Mouse (Mus musculus) myocyte (in vitro differentiated cells): ENCODE measurements around the gene Nr1i3. TPM values are rescaled to one million over a fixed set of nuclear protein-coding genes. Genes with fewer than 3 reads are reported as not detected.

Source experiments
- H3K27me3 ChIP-seq: one replicate; pipeline ENCODE4 v1.6.1; 2011; ENCODE audit not compliant: control insufficient read depth, insufficient read depth, insufficient read length
- H3K36me3 ChIP-seq: one replicate; pipeline ENCODE4 v1.6.1; 2011; ENCODE audit not compliant: control insufficient read depth, insufficient read depth
- H3K4me2 ChIP-seq: one replicate; pipeline ENCODE4 v1.6.1; 2011; ENCODE audit warnings: low read depth, control low read depth
- H3K4me3 ChIP-seq: one replicate; pipeline ENCODE4 v1.5.1; 2011; ENCODE audit warnings: mild to moderate bottlenecking, control low read depth, moderate library complexity
- H3K79me2 ChIP-seq: one replicate; pipeline ENCODE4 v1.6.1; 2011; ENCODE audit not compliant: control insufficient read depth, insufficient read depth
- H3ac ChIP-seq: one replicate; pipeline ENCODE4 v1.6.1; 2011; ENCODE audit not compliant: control insufficient read depth, insufficient read length
- CEBPB ChIP-seq: IDR thresholded peaks from 2 replicates; pipeline ENCODE4 v1.6.1; 2011; ENCODE audit warnings: mild to moderate bottlenecking, moderate library complexity; ENCODE audit not compliant: poor library complexity, insufficient read depth, severe bottlenecking
- E2F4 ChIP-seq: IDR thresholded peaks from one replicate; pipeline ENCODE4 v1.6.1; 2011; ENCODE audit warnings: mild to moderate bottlenecking, control low read depth, moderate library complexity; ENCODE audit not compliant: insufficient read depth
- MAX ChIP-seq: IDR thresholded peaks from one replicate; pipeline ENCODE4 v1.6.1; 2011; ENCODE audit warnings: low read depth, mild to moderate bottlenecking, control low read depth
- MYOD1 ChIP-seq, 3 experiments: IDR thresholded peaks; one replicate each; pipeline ENCODE4 v1.6.1; 2011; ENCODE audit warnings: control low read depth in 2 of 3, low read depth in 2 of 3, mild to moderate bottlenecking in 2 of 3, moderate library complexity in 1 of 3; ENCODE audit not compliant: insufficient read length in 2 of 3, control insufficient read depth in 1 of 3
- MYOG ChIP-seq, 3 experiments: IDR thresholded peaks; one replicate each; pipeline ENCODE4 v1.6.1; 2011; ENCODE audit warnings: control low read depth in 2 of 3, low read depth in 2 of 3, mild to moderate bottlenecking in 2 of 3; ENCODE audit not compliant: insufficient read length in 2 of 3, control insufficient read depth in 1 of 3, insufficient read depth in 1 of 3
- POLR2A ChIP-seq: IDR thresholded peaks from one replicate; pipeline ENCODE4 v1.6.1; 2011; ENCODE audit warnings: low read depth, mild to moderate bottlenecking, control low read depth, moderate library complexity; ENCODE audit not compliant: insufficient read length
- POLR2AphosphoS2 ChIP-seq: IDR thresholded peaks from one replicate; pipeline ENCODE4 v1.6.1; 2011; ENCODE audit warnings: low read depth, control low read depth; ENCODE audit not compliant: insufficient read length
- REST ChIP-seq: IDR thresholded peaks from one replicate; pipeline ENCODE4 v1.6.1; 2011; ENCODE audit warnings: mild to moderate bottlenecking, control low read depth, moderate library complexity; ENCODE audit not compliant: insufficient read depth, insufficient read length
- SRF ChIP-seq: IDR thresholded peaks from one replicate; pipeline ENCODE4 v1.6.1; 2011; ENCODE audit warnings: low read depth; ENCODE audit not compliant: control insufficient read depth, insufficient read length
- TCF12 ChIP-seq: IDR thresholded peaks from one replicate; pipeline ENCODE4 v1.6.1; 2011; ENCODE audit warnings: mild to moderate bottlenecking, control low read depth; ENCODE audit not compliant: poor library complexity, insufficient read depth, severe bottlenecking
- TCF3 ChIP-seq: IDR thresholded peaks from one replicate; pipeline ENCODE4 v1.6.1; 2011; ENCODE audit warnings: low read depth, control low read depth; ENCODE audit not compliant: insufficient read length
- USF1 ChIP-seq: IDR thresholded peaks from one replicate; pipeline ENCODE4 v1.6.1; 2011; ENCODE audit warnings: low read depth, mild to moderate bottlenecking, control low read depth, moderate library complexity
- polyA plus RNA-seq: library from polyadenylated mRNA; unstranded; fragments of >200 nt; fragmentation: generic; extraction: Trizol; gene quantifications from one replicate; pipeline ENCODE4 v1.2.1, GENCODE M21; 2012; ENCODE audit warnings: missing spikeins

The Nr1i3 gene
- polyA plus RNA-seq, 1 experiment, result 0.06 TPM

DNA sequence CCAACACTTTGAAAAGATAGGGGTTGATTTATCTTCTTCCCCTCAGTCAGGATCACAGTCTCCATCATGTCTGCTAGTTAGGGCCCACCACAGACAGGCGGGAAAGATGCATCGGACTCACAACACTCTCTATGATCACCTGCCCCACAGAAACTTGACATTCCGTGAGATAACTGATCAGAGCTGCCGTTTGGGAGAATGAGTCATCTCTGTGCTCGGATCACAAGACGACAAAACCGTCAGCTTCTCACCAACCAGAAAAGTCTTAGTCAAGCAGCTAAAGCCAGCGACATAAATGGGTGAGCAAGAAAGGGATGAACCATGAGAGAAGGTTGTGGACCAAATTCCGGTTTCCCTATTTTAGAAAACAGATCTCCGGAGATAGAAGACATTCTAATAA is 21.5 kb upstream of the Nr1i3 start:
- H3K4me2 ChIP-seq, result peak overlapping the region; percentile 76
- H3K4me3 ChIP-seq, result no peak overlapping the region
- no peaks in the 10 kb centered on the region for H3K79me2 ChIP-seq
- H3ac ChIP-seq, result no peak overlapping the region
- TF ChIP-seq USF1 (no peak), TCF3 (no peak)
- H3K36me3 ChIP-seq, result no peaks in the 10 kb centered on the region
- H3K27me3 ChIP-seq, result no peaks in the 10 kb centered on the region

DNA sequence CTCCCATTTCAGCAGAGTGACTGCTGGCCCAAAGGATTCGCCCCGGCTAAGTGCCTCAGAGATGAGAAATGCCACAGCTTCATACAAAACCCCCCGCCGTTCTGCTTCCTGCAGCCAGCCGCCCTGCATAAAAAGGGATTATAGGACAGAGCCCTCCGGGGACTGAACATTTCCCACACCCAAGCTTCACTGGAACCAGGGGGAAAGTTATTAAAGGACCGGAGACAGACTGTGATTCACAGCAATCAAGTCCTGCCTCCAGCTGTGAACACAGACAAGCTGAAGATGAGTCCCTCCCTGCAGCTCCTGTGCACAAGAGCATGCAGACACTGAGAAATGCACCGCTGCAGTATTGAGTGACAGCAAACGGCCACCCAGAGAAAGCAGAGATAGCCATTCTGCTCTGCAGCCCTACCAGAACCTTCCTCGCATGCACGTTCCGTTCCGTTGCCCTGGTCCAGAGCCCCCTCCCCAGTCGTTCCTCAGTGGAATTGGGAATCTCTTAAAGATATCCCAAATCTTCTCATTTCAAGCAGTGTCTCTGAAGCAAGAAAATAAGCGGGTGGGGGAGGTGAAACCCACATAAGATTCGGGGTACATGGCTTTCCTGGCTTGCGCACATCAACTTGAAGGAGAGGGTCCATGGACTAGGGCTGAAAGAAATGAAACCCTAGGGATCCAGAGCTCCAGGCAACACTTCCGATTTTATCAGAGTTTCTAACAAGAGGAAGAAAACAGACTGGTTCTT is 20.5 kb upstream of the Nr1i3 start:
- H3K27me3 ChIP-seq, result no peaks in the 10 kb centered on the region
- no peak overlapping the region for H3K4me3 ChIP-seq
- peak overlapping the region; percentile 76 for H3K4me2 ChIP-seq
- no peak overlapping the region for H3ac ChIP-seq
- no peaks in the 10 kb centered on the region for H3K36me3 ChIP-seq
- TF ChIP-seq MYOD1 (IDR thresholded peaks at IDR 0.05; ENCODE audit: control insufficient read depth in 1 of 3, insufficient read length in 2 of 3, low read depth in 2 of 3), result no peak
- TF ChIP-seq MYOG (IDR thresholded peaks at IDR 0.05; ENCODE audit: control insufficient read depth in 1 of 3, insufficient read depth in 1 of 3, insufficient read length in 2 of 3, low read depth in 2 of 3), result no peak
- no peak for TF ChIP-seq POLR2AphosphoS2
- TF ChIP-seq SRF, result no peak
- no peak for TF ChIP-seq REST
- TF ChIP-seq E2F4, result no peak
- TF ChIP-seq POLR2A, result no peak
- TF ChIP-seq CEBPB, result no peak
- no peak for TF ChIP-seq MAX
- TF ChIP-seq TCF12, result no peak
- TF ChIP-seq TCF3, result no peak
- no peak for TF ChIP-seq USF1
- H3K79me2 ChIP-seq, result no peaks in the 10 kb centered on the region

DNA sequence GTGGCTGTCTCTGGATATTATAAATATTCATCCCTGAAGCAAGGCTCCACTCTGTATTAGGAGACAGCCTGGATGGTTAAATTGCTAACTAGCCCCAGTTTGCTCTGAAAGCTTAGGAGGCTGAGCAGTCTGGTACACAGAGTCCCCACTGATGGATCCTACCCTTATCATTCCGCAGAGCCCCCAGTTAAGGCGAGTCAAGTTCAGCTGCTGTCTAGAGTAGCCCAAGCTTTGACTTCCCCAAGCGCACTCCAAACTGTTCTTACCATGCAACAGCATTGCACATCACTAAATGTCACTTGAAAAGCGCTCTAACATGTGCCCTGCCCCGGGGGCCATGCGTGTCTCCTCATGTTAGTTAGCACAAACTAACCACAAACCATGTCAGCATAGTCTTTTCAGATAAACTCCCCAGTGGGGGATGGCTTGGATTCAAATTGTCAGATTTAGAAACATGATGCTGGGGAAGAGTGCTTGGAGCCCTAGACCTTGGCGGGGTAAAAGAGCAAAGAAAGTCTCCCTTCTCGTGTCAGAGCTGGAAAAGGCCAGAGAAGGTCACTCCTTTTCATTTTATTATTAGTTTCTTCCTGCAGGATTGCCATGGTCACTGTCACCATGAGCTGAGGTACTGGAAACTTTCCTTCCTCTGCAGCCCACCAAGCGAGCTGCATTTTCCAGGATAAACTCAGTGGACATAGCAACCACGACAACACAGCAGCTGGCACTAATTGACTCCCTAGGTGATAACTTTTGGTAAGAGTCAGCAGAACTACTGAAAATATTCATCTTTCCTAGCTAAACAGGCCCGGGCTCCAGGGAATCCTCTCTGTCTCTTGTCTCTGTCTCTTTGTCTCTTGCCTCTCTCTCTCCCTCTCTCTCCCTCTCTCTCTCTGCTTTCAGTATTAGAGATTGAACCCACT is 19.6 kb upstream of the Nr1i3 start:
- TF ChIP-seq REST (no peak), TCF12 (no peak), POLR2A (no peak), MYOD1 (IDR thresholded peaks at IDR 0.05; ENCODE audit: control insufficient read depth in 1 of 3, insufficient read length in 2 of 3, low read depth in 2 of 3) (no peak), TCF3 (no peak), E2F4 (no peak), USF1 (no peak), CEBPB (no peak), MYOG (IDR thresholded peaks at IDR 0.05; ENCODE audit: control insufficient read depth in 1 of 3, insufficient read depth in 1 of 3, insufficient read length in 2 of 3, low read depth in 2 of 3) (no peak), POLR2AphosphoS2 (no peak), MAX (no peak), SRF (no peak)
- Histone ChIP-seq H3K4me3 (no peak overlapping the region), H3ac (no peak overlapping the region), H3K36me3 (no peaks in the 10 kb centered on the region), H3K27me3 (no peaks in the 10 kb centered on the region), H3K79me2 (no peaks in the 10 kb centered on the region), H3K4me2 (peak overlapping the region; percentile 76)

DNA sequence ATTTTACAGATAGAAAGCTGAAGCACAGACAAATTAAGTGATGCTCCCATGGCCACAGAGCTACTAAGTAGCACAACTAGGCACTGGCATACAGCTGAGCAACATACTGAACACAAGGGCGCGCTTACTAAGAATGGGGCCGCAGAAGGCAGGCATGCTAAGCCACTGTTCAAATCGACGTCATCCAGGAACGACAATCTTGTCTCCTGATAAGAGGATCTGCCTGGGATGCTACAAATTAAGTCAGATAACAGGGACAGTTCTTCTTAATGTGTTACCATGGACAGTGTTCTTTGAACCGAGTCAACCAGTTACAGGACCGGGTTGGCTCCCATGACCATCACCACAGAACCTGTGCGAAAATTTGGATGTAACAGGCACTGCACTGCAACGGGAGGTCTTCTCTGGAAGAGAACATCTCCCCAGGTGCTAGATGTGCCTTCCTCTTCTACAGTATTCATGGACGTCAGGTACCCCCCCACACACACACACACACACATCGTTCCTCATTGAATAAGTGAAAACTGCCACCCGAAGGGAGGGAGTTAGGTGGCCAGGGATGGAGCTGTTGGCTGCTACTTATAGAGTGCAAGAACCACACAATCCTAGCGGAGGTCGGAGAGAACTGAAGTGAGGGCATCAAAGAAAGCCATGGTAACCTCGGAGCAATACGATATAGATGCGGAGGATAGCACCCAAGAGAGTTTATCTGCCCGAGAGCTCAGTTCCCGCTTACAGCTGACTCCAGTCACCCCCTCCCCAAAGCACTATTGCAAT is 18.5 kb upstream of the Nr1i3 start:
- Histone ChIP-seq H3K36me3 (no peaks in the 10 kb centered on the region), H3ac (no peak overlapping the region), H3K4me2 (no peak overlapping the region), H3K4me3 (no peak overlapping the region), H3K79me2 (no peaks in the 10 kb centered on the region), H3K27me3 (no peaks in the 10 kb centered on the region)
- no peak for TF ChIP-seq E2F4
- no peak for TF ChIP-seq CEBPB
- TF ChIP-seq REST, result no peak
- TF ChIP-seq MYOG (IDR thresholded peaks at IDR 0.05; ENCODE audit: control insufficient read depth in 1 of 3, insufficient read depth in 1 of 3, insufficient read length in 2 of 3, low read depth in 2 of 3), result no peak
- TF ChIP-seq POLR2A, result no peak
- no peak for TF ChIP-seq TCF12
- TF ChIP-seq TCF3, result no peak
- TF ChIP-seq POLR2AphosphoS2, result no peak
- no peak for TF ChIP-seq SRF
- no peak for TF ChIP-seq MAX
- no peak for TF ChIP-seq MYOD1 (IDR thresholded peaks at IDR 0.05; ENCODE audit: control insufficient read depth in 1 of 3, insufficient read length in 2 of 3, low read depth in 2 of 3)
- TF ChIP-seq USF1, result no peak
